Mouse (Mus musculus): Measurements from ENCODE around the gene Fblim1. TPM values are rescaled to one million over a fixed set of nuclear protein-coding genes. Genes with fewer than 3 reads are reported as not detected.

Gene Fblim1
- total and polyA plus RNA-seq, 3 experiments, result 0.07 to 1.2 (median 0.17) TPM

- no peak overlapping the region for H3K27ac ChIP-seq (ENCODE audit: insufficient read depth, low read depth)
- H3K9ac ChIP-seq (ENCODE audit: insufficient read depth, low read depth), result no peak overlapping the region
- no peaks in the 10 kb centered on the region for H3K79me2 ChIP-seq (replicated peaks; ENCODE audit: control insufficient read depth, extremely low read depth, insufficient read depth, poor library complexity, severe bottlenecking)
- no peaks in the 10 kb centered on the region for H3K36me3 ChIP-seq (replicated peaks in 1 of 2; ENCODE audit: control insufficient read depth in 1 of 2, insufficient read depth in 1 of 2, low read length in 1 of 2)
- peaks cover 7% of the 10 kb centered on the region for H3K9me3 ChIP-seq (replicated peaks; ENCODE audit: low read length)
- no peaks in the 10 kb centered on the region for H3K27me3 ChIP-seq (replicated peaks)
- in situ Hi-C loops (cut with MboI; ENCODE audit: low pct_ligation_motif_present, low pct_unique_long_range_greater_than_20kb, low sequenced_read_pairs) (no loop called here), dilution Hi-C loops (cut with MboI; ENCODE audit: extremely low pct_ligation_motif_present, extremely low pct_unique_long_range_greater_than_20kb, low sequenced_read_pairs) (no loop called here)
- H3K4me3 ChIP-seq (replicated peaks in 1 of 3; ENCODE audit: low read depth in 2 of 3, low read length in 2 of 3, poor library complexity in 1 of 3), result no peak overlapping the region
- H3K4me2 ChIP-seq (ENCODE audit: insufficient read depth, low read depth, poor library complexity, severe bottlenecking), result no peak overlapping the region
- TF ChIP-seq CTCF (conservative IDR thresholded peaks at IDR 0.05 in 1 of 2, IDR thresholded peaks at IDR 0.05 in 1 of 2; ENCODE audit: low read depth in 2 of 2, low read length in 2 of 2) (no peak), CHD2 (IDR thresholded peaks at IDR 0.05; ENCODE audit: low read length) (no peak), JUN (IDR thresholded peaks at IDR 0.05; ENCODE audit: insufficient read depth, low read depth, low read length) (no peak), PAX5 (IDR thresholded peaks at IDR 0.05; ENCODE audit: low read length) (no peak), BHLHE40 (IDR thresholded peaks at IDR 0.05; ENCODE audit: low read depth, low read length) (no peak), USF2 (conservative IDR thresholded peaks at IDR 0.05; ENCODE audit: low read depth, low read length) (no peak), MYC (IDR thresholded peaks at IDR 0.05; ENCODE audit: low read depth, low read length) (no peak), ZNF384 (IDR thresholded peaks at IDR 0.05; ENCODE audit: low read depth, low read length) (no peak), RAD21 (IDR thresholded peaks at IDR 0.05; ENCODE audit: low read depth, low read length) (no peak), ELF1 (IDR thresholded peaks at IDR 0.05; ENCODE audit: low read depth, low read length) (no peak)
- H3K4me1 ChIP-seq (ENCODE audit: control insufficient read depth in 1 of 2, insufficient read depth in 2 of 2), result peaks cover 0 to 3% of the 10 kb centered on the region in 2 experiments; a peak in 1 of 4 replicates
- no peak for DNase-seq (ENCODE audit: extremely low read depth)
These were observed 41.7 kb downstream of the Fblim1 start for GRCm38 (mm10) chr4:141564209-141564608.

DNA sequence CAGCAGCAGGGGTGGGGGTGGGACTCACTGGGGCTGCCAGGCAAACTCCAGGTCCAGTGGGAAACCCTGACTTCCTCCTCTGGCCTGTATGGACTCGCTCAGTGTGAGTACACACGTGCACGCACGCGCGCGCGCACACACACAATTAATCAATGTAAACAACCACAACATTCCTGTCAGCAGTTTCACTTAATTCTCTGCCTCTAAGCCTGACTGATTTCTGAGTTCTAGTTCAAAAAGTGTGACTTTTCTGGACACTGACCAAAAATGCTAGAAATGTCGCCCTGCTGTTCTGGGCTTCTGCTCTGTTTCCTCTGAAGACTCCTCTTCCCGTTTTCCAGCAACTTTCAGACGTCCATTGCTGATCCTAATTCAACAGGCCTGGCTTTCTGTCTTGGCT is 43.6 kb downstream of the Fblim1 start:
- Histone ChIP-seq H3K36me3 (replicated peaks in 1 of 2; ENCODE audit: control insufficient read depth in 1 of 2, insufficient read depth in 1 of 2, low read length in 1 of 2) (no peaks in the 10 kb centered on the region), H3K9ac (ENCODE audit: insufficient read depth, low read depth) (no peak overlapping the region), H3K27ac (ENCODE audit: insufficient read depth, low read depth) (no peak overlapping the region), H3K9me3 (replicated peaks; ENCODE audit: low read length) (peaks cover 10% of the 10 kb centered on the region), H3K4me3 (replicated peaks in 1 of 3; ENCODE audit: low read depth in 2 of 3, low read length in 2 of 3, poor library complexity in 1 of 3) (no peak overlapping the region), H3K4me1 (ENCODE audit: control insufficient read depth in 1 of 2, insufficient read depth in 2 of 2) (peaks cover 3 to 8% of the 10 kb centered on the region in 2 experiments; a peak in 3 of 4 replicates), H3K79me2 (replicated peaks; ENCODE audit: control insufficient read depth, extremely low read depth, insufficient read depth, poor library complexity, severe bottlenecking) (no peaks in the 10 kb centered on the region), H3K4me2 (ENCODE audit: insufficient read depth, low read depth, poor library complexity, severe bottlenecking) (no peak overlapping the region), H3K27me3 (replicated peaks) (no peaks in the 10 kb centered on the region)
- TF ChIP-seq CHD1 (IDR thresholded peaks at IDR 0.05; ENCODE audit: low read depth, low read length), result no peak
- no peak for TF ChIP-seq MYC (IDR thresholded peaks at IDR 0.05; ENCODE audit: low read depth, low read length)
- TF ChIP-seq JUN (IDR thresholded peaks at IDR 0.05; ENCODE audit: insufficient read depth, low read depth, low read length), result no peak
- no peak for TF ChIP-seq UBTF (IDR thresholded peaks at IDR 0.05; ENCODE audit: low read depth, low read length)
- TF ChIP-seq PAX5 (IDR thresholded peaks at IDR 0.05; ENCODE audit: low read length), result no peak
- no peak for TF ChIP-seq KAT2A (IDR thresholded peaks at IDR 0.05; ENCODE audit: insufficient replicate concordance, low read length)
- no peak for TF ChIP-seq ELF1 (IDR thresholded peaks at IDR 0.05; ENCODE audit: low read depth, low read length)
- TF ChIP-seq MAFK (IDR thresholded peaks at IDR 0.05; ENCODE audit: insufficient replicate concordance, low read length), result no peak
- dilution Hi-C loops (cut with MboI; ENCODE audit: extremely low pct_ligation_motif_present, extremely low pct_unique_long_range_greater_than_20kb, low sequenced_read_pairs), result no loop called here
- no peak for DNase-seq (ENCODE audit: extremely low read depth)
- in situ Hi-C loops (cut with MboI; ENCODE audit: low pct_ligation_motif_present, low pct_unique_long_range_greater_than_20kb, low sequenced_read_pairs), result no loop called here
